Mouse (Mus musculus) lung, adult 2 months (tissue): ENCODE measurements around the gene Fam210b.

ENCODE experiments used
- CTCF ChIP-seq: fragments of 200-500 bp; IDR thresholded peaks from 2 replicates; pipeline ENCODE4 v1.5.1; 2011; ENCODE audit warnings: mild to moderate bottlenecking, low read length, control low read depth; ENCODE audit not compliant: insufficient read depth
- POLR2A ChIP-seq: fragments of 200-500 bp; IDR thresholded peaks from 2 replicates; pipeline ENCODE4 v1.6.1; 2011; ENCODE audit warnings: low read depth, mild to moderate bottlenecking, control low read depth, low read length, borderline replicate concordance; ENCODE audit errors: extremely low read depth

DNA sequence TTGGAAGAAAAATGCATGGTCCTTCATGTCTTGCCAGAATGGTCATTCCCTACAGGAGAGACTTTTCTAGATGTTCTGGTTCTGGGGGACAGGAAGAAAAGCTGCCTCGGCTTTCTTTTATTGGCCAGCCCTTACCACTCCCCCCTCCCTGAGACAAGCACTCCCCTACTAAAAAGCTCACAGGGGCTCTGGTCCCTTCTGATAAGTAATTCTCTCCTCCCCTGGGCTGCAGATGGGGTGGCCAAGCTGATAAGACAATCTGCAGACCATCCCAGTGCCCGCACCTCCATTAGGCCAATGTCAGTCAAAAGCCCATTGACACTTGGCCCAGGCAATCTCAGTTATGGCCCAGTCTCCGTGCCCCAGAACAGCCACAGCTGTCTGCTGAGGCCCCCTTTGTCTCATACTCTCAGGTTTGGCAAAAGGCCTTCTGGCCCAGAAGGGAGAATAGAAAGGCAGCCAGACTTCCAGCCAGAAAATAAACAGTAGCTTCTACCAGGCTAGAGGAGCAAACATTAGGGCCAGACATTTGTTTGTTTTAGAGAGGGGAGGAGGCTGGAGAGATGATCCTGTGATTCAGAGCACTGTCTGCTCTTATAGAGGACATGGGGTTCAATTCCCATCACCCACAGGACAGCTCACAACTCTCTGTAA, 3.1 kb downstream of the Fam210b start:
- TF ChIP-seq CTCF: no peak
- no peak for TF ChIP-seq POLR2A
